Mouse (Mus musculus): ENCODE measurements at regions not wholly inside any gene's neighbourhood (a gene's known extent, or its start where the extent isn't known, plus 50 kb on each side); places are given as distances from the start of the nearest gene placed in this dataset.

GRCm38 (mm10) chr13:59317458-59318005 lies 267.5 kb downstream of the Agtpbp1 start:
- no peak for DNase-seq (ENCODE audit: extremely low spot score, low read depth, low spot score)

GRCm38 (mm10) chr13:59315811-59316210 lies 269.2 kb downstream of the Agtpbp1 start:
- no peak for DNase-seq (ENCODE audit: extremely low spot score, low read depth, low spot score)

- no peak for DNase-seq (ENCODE audit: extremely low spot score, low read depth, low spot score)
Measured at GRCm38 (mm10) chr13:59314419-59314818, 270.6 kb downstream of the Agtpbp1 start.

GRCm38 (mm10) chr13:59313725-59314330 lies 271.2 kb downstream of the Agtpbp1 start:
- no peak for DNase-seq (ENCODE audit: extremely low spot score, low read depth, low spot score)

GRCm38 (mm10) chr13:59292905-59293304 lies 292.1 kb downstream of the Agtpbp1 start:
- DNase-seq (ENCODE audit: extremely low spot score, low read depth, low spot score): no peak

GRCm38 (mm10) chr13:59289127-59289526 lies 295.9 kb downstream of the Agtpbp1 start:
- DNase-seq (ENCODE audit: extremely low spot score, low read depth, low spot score): no peak

- DNase-seq (ENCODE audit: extremely low spot score, low read depth, low spot score): no peak
Measured at GRCm38 (mm10) chr13:59281199-59281598, 303.8 kb downstream of the Agtpbp1 start.

GRCm38 (mm10) chr13:59279136-59279535 lies 305.9 kb downstream of the Agtpbp1 start:
- DNase-seq (ENCODE audit: extremely low spot score, low read depth, low spot score): no peak

- no peak for DNase-seq (ENCODE audit: extremely low spot score, low read depth, low spot score)
Measured at GRCm38 (mm10) chr13:59271661-59272060, 313.4 kb downstream of the Agtpbp1 start.

- no peak for DNase-seq (ENCODE audit: extremely low spot score, low read depth, low spot score)
Measured at GRCm38 (mm10) chr13:59266854-59267253, 318.2 kb downstream of the Agtpbp1 start.

- no peak for DNase-seq (ENCODE audit: extremely low spot score, low read depth, low spot score)
Measured at GRCm38 (mm10) chr13:59264126-59264525, 320.9 kb downstream of the Agtpbp1 start.

- no peak for DNase-seq (ENCODE audit: extremely low spot score, low read depth, low spot score)
Measured at GRCm38 (mm10) chr13:59261924-59262323, 323.1 kb downstream of the Agtpbp1 start.

GRCm38 (mm10) chr13:59255798-59256435 lies 329.1 kb downstream of the Agtpbp1 start:
- DNase-seq (ENCODE audit: extremely low spot score, low read depth, low spot score): no peak

- no peak for DNase-seq (ENCODE audit: extremely low spot score, low read depth, low spot score)
Measured at GRCm38 (mm10) chr13:59253667-59254558, 331.1 kb downstream of the Agtpbp1 start.

GRCm38 (mm10) chr13:59251252-59252006 lies 333.6 kb downstream of the Agtpbp1 start:
- no peak for DNase-seq (ENCODE audit: extremely low spot score, low read depth, low spot score)

- no peak for DNase-seq (ENCODE audit: extremely low spot score, low read depth, low spot score)
Measured at GRCm38 (mm10) chr13:59248411-59248810, 336.6 kb downstream of the Agtpbp1 start.

- DNase-seq (ENCODE audit: extremely low spot score, low read depth, low spot score): peak; percentile 16
Measured at GRCm38 (mm10) chr13:59246984-59247537, 338.0 kb downstream of the Agtpbp1 start.

GRCm38 (mm10) chr13:59246070-59246469 lies 339.0 kb downstream of the Agtpbp1 start:
- no peak for DNase-seq (ENCODE audit: extremely low spot score, low read depth, low spot score)

GRCm38 (mm10) chr13:59244622-59245021 lies 340.4 kb downstream of the Agtpbp1 start:
- no peak for DNase-seq (ENCODE audit: extremely low spot score, low read depth, low spot score)

GRCm38 (mm10) chr13:59242671-59243070 lies 342.4 kb downstream of the Agtpbp1 start:
- no peak for DNase-seq (ENCODE audit: extremely low spot score, low read depth, low spot score)

Data from hindlimb bud, embryonic 11.5 days (tissue).